Mouse (Mus musculus): ENCODE results near the gene Haus2. TPM values are rescaled to one million over a fixed set of nuclear protein-coding genes. Genes with fewer than 3 reads are reported as not detected.
A peak's percentile ranks its signal among the peaks of the same experiment; 100 is the strongest.
"Not testable (repeated sequence)": the region's sequence is repeated elsewhere in the genome, so short reads cannot be mapped to it uniquely, and the experiment has no call there.

Haus2 gene
- 19.7 and 21.9 TPM in 2 replicates for polyA plus RNA-seq (2014; fragmentation: Nextera tagmentation; extraction: Ambion mirVana)

DNA sequence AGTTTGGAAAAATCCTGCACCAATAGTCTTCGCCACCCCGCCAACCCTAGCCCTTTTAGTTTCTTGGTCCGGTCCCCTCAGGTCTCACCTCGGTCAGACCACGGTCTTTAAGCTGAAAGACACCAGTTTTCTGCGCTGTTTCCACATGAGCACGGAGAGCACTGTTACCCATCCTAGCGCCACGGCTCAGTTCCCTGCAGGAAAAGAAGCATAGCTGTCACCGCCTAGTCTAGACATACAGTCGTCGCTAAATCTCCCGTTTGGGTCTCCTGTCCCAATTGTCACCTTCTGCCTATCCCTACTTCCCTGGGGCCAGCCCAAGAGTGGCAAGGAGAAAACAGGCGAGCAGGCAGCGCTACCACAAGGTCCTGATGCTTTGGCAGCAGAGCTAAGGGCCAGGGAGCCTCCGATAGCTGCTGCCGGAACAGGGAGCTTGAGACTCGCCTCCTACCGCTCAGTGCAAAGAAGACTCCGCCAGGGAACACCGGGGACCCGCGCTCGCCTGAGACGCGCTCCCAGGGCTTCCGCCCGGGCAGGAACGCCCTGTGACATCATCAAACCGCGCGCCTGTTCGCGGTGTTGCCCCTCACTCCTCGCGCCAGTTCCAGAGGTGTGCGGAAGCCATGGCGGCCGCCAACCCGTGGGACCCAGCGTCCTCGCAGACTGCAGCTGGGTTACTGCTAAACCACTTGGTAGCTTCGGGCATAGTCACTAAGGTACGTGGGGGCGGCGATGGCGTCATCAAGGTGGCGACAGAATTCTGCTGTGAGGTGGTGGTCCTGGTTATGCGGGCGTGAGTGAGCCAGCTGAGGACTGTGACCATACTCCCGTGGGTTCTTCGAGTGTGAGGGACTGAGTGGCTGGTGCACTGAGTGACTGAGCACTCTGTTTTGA, at the start of gene Haus2, which contains the start of gene Lrrc57:
Haus2 (plus strand) TSS at position 554 of the 894 bp plus-strand sequence.
Lrrc57 (minus strand) TSS at position 691 of the 894 bp plus-strand sequence.
- peaks cover 0 to 17% of the 10 kb centered on the region in 2 experiments; a peak in 2 of 4 replicates for H3K4me1 ChIP-seq (ENCODE audit: control insufficient read depth in 2 of 2, insufficient read depth in 2 of 2, low read length in 2 of 2)
- H3K9ac ChIP-seq (ENCODE audit: low read length), result peak within 1 kb of the TSS; percentile 78

DNA sequence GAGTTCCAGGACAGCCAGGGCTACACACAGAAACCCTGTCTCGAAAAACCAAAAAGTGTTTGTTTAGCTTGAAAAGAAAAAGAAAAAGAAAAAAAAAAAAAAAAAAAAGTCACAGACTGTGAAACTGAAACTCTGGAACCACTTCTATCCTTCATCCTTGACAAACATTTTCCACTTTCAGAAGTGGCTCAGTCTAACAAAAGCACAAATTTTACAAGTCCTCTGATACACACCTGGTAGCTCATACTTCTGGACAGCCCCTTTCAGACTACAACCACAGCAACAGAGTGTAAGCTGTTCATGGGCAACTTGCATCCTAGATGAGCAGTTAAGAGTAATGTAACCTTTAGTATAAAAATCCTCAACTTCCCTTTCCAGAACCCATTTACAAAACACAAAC, 47.7 kb upstream of the Haus2 start:
- H3K27me3 ChIP-seq (ENCODE audit: control insufficient read depth, insufficient read depth, low read length), result no peaks in the 10 kb centered on the region
- H3K9ac ChIP-seq (ENCODE audit: low read length), result no peak overlapping the region
- WGBS, result 100% methylated on average over 1 of the region's 1 CpGs
- ATAC-seq (ENCODE audit: insufficient number of reproducible peaks, insufficient read depth, low FRiP score, low read depth), result no peak
- no peaks in the 10 kb centered on the region for H3K9me3 ChIP-seq (ENCODE audit: control insufficient read depth, low read length)
- no peak overlapping the region for H3K4me3 ChIP-seq (ENCODE audit: control insufficient read depth in 1 of 2, insufficient read depth in 1 of 2, low read depth in 1 of 2, low read length in 2 of 2)
- H3K27ac ChIP-seq (replicated peaks in 1 of 2; ENCODE audit: control insufficient read depth in 1 of 2, insufficient read depth in 1 of 2, low read depth in 2 of 2, low read length in 2 of 2), result no peak overlapping the region
- H3K36me3 ChIP-seq (ENCODE audit: control insufficient read depth, insufficient read depth, low read length), result 0 out of 2 replicates have a peak, but pooled peaks cover 13% of the 10 kb centered on the region
- H3K4me1 ChIP-seq (ENCODE audit: control insufficient read depth in 2 of 2, insufficient read depth in 2 of 2, low read length in 2 of 2), result 0 out of 4 replicates have a peak, but pooled peaks cover 0 to 5% of the 10 kb centered on the region in 2 experiments
- no peak overlapping the region for H3K4me2 ChIP-seq (ENCODE audit: low read length)

More for the DNA sequence above, at the start of gene Haus2, which contains the start of gene Lrrc57:
- Histone ChIP-seq H3K36me3 (ENCODE audit: control insufficient read depth, insufficient read depth, low read length) (peaks cover 27% of the 10 kb centered on the region), H3K4me3 (ENCODE audit: control insufficient read depth in 1 of 2, insufficient read depth in 1 of 2, low read depth in 1 of 2, low read length in 2 of 2) (peak within 1 kb of the TSS; percentile 73 to 81), H3K27ac (replicated peaks in 1 of 2; ENCODE audit: control insufficient read depth in 1 of 2, insufficient read depth in 1 of 2, low read depth in 2 of 2, low read length in 2 of 2) (peak within 1 kb of the TSS; percentile 86 to 90), H3K27me3 (ENCODE audit: control insufficient read depth, insufficient read depth, low read length) (no peaks in the 10 kb centered on the region), H3K4me2 (ENCODE audit: low read length) (peak within 1 kb of the TSS; percentile 81), H3K9me3 (ENCODE audit: control insufficient read depth, low read length) (no peaks in the 10 kb centered on the region)
- WGBS, result under 1% methylated on average over 52 of the region's 52 CpGs
- peak; percentile 95 for ATAC-seq (ENCODE audit: insufficient number of reproducible peaks, insufficient read depth, low FRiP score, low read depth)

DNA sequence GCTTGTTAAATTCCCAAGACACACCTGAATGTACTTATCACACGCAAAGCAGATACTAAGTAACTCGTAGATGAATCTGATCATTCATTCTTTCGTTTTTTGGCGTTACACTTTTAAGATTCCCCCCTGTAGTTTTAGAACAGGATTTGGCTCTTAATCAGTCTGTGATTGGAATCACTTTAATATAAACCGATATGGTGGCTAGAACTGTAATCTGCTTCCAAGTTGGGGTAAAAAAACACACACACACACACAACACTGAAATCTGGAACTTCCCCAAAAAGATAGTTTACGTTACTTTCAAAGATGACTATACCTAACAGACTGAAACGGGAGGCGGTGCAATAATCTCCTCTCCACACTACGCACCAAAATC, 46.3 kb upstream of the Haus2 start:
- Histone ChIP-seq H3K9me3 (ENCODE audit: control insufficient read depth, low read length) (no peaks in the 10 kb centered on the region), H3K36me3 (ENCODE audit: control insufficient read depth, insufficient read depth, low read length) (0 out of 2 replicates have a peak, but pooled peaks cover 7% of the 10 kb centered on the region), H3K27me3 (ENCODE audit: control insufficient read depth, insufficient read depth, low read length) (no peaks in the 10 kb centered on the region), H3K4me3 (ENCODE audit: control insufficient read depth in 1 of 2, insufficient read depth in 1 of 2, low read depth in 1 of 2, low read length in 2 of 2) (peak overlapping the region; percentile 70 to 83), H3K4me2 (ENCODE audit: low read length) (peak overlapping the region; percentile 62), H3K27ac (replicated peaks in 1 of 2; ENCODE audit: control insufficient read depth in 1 of 2, insufficient read depth in 1 of 2, low read depth in 2 of 2, low read length in 2 of 2) (peak overlapping the region; percentile 50 to 89), H3K4me1 (ENCODE audit: control insufficient read depth in 2 of 2, insufficient read depth in 2 of 2, low read length in 2 of 2) (peaks cover 0 to 5% of the 10 kb centered on the region in 2 experiments; a peak in 1 of 4 replicates), H3K9ac (ENCODE audit: low read length) (peak overlapping the region; percentile 94)
- WGBS, result 14% methylated on average over 9 of the region's 9 CpGs
- ATAC-seq (ENCODE audit: insufficient number of reproducible peaks, insufficient read depth, low FRiP score, low read depth), result no peak

DNA sequence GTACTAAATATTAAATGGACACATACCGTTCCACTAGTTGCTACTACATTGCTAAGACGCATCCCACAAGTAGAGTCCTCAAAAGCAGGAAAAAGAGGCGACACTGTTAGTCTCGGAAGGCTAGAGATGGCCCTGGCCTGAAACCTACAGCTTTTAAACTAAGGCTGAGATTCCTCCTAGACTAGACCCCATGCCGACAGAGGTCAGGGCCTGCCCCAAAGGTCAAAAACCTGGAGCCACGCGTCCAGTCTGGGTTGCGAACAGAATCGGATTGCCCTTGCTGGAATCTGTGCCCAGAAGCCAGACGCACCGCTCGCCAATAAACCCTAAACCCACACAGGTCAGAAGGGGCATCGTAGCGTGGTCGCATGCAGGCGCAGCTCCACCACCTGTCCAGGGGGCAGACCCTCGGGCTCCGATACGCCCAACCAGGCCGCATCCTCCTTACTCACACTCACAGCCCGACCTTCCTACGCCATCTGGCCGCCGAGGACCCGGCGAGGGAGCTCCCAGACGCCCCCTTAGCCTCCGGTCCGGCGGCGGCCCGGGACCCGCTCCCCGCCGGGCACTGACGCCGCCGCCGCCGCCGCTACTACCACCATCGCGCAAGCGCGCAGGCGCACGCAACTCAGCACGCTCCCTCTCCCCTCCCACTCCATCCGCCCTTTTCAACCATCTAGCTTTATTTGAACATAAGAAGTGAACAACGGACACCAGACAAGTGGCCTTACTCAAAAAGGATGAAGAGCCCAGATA, 45.8 kb upstream of the Haus2 start, which contains the start of gene Zfp106:
Zfp106 (minus strand) TSS at position 609 of the 756 bp plus-strand sequence.
- Histone ChIP-seq H3K4me3 (ENCODE audit: control insufficient read depth in 1 of 2, insufficient read depth in 1 of 2, low read depth in 1 of 2, low read length in 2 of 2) (peak within 1 kb of the TSS; percentile 70 to 83), H3K36me3 (ENCODE audit: control insufficient read depth, insufficient read depth, low read length) (0 out of 2 replicates have a peak, but pooled peaks cover 7% of the 10 kb centered on the region), H3K27me3 (ENCODE audit: control insufficient read depth, insufficient read depth, low read length) (no peaks in the 10 kb centered on the region), H3K9ac (ENCODE audit: low read length) (peak within 1 kb of the TSS; percentile 94), H3K9me3 (ENCODE audit: control insufficient read depth, low read length) (no peaks in the 10 kb centered on the region), H3K4me1 (ENCODE audit: control insufficient read depth in 2 of 2, insufficient read depth in 2 of 2, low read length in 2 of 2) (peaks cover 0 to 6% of the 10 kb centered on the region in 2 experiments; a peak in 1 of 4 replicates), H3K4me2 (ENCODE audit: low read length) (peak within 1 kb of the TSS; percentile 62), H3K27ac (replicated peaks in 1 of 2; ENCODE audit: control insufficient read depth in 1 of 2, insufficient read depth in 1 of 2, low read depth in 2 of 2, low read length in 2 of 2) (peak within 1 kb of the TSS; percentile 50 to 89)
- peak; percentile 77 for ATAC-seq (ENCODE audit: insufficient number of reproducible peaks, insufficient read depth, low FRiP score, low read depth)
- WGBS, result under 1% methylated on average over 50 of the region's 50 CpGs

DNA sequence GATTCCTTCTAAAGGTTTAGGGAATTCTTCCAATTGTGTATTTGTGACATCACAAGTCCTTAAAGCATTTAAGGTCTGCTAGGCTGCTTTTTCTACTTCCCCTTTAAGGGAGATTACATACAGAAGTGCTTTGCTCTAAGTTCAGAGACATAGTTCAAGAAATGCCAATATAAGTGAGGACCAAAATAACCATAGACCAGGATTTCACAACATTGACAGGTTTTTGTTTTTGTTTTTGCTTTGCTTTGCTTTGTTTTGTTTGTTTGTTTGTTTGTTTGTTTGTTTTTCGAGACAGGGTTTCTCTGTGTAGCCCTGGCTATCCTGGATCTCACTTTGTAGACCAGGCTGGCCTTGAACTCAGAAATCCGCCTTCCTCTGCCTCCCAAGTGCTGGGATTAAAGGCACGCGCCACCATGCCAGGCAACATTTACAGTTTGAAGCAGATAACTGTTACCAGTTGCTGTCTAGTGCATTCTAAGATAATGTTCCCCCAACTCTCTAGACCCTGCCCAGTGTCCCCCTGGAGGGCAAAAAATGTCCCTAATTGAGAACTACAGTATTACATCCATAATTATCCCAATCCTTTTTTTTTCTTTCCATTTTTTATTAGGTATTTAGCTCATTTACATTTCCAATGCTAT, 44.5 kb upstream of the Haus2 start:
- not testable (repeated sequence) for H3K27ac ChIP-seq (replicated peaks in 1 of 2; ENCODE audit: control insufficient read depth in 1 of 2, insufficient read depth in 1 of 2, low read depth in 2 of 2, low read length in 2 of 2); H3K36me3 ChIP-seq (ENCODE audit: control insufficient read depth, insufficient read depth, low read length); H3K9me3 ChIP-seq (ENCODE audit: control insufficient read depth, low read length); H3K4me3 ChIP-seq (ENCODE audit: control insufficient read depth in 1 of 2, insufficient read depth in 1 of 2, low read depth in 1 of 2, low read length in 2 of 2); H3K27me3 ChIP-seq (ENCODE audit: control insufficient read depth, insufficient read depth, low read length); ATAC-seq (ENCODE audit: insufficient number of reproducible peaks, insufficient read depth, low FRiP score, low read depth); H3K4me2 ChIP-seq (ENCODE audit: low read length); H3K9ac ChIP-seq (ENCODE audit: low read length)
- H3K4me1 ChIP-seq (ENCODE audit: control insufficient read depth in 2 of 2, insufficient read depth in 2 of 2, low read length in 2 of 2), result peaks cover 0 to 13% of the 10 kb centered on the region in 2 experiments; a peak in 2 of 4 replicates
- 91% methylated on average over 4 of the region's 4 CpGs for WGBS

DNA sequence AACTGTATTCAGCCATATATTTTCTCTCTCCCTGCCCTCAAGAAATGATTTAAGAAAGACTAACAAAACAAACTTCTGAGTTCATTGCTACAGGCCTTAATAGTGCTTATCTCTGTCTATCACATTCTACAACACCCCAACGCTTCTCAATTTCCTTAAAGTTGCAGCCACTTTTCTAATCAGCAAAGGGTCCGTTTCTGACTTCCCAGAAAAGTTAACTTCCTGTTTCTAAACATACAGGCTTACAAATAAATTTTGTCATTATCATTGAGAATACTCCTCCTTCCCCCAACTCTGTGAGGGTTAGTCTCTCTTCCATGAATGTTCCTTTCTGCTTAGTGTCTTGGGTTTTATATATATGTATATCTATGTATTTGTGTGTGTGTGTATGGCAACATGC, 43.8 kb upstream of the Haus2 start:
- 0 out of 2 replicates have a peak, but pooled peaks cover 6% of the 10 kb centered on the region for H3K36me3 ChIP-seq (ENCODE audit: control insufficient read depth, insufficient read depth, low read length)
- peaks cover 0 to 13% of the 10 kb centered on the region in 2 experiments; a peak in 2 of 4 replicates for H3K4me1 ChIP-seq (ENCODE audit: control insufficient read depth in 2 of 2, insufficient read depth in 2 of 2, low read length in 2 of 2)
- no peak overlapping the region for H3K9ac ChIP-seq (ENCODE audit: low read length)
- no peaks in the 10 kb centered on the region for H3K9me3 ChIP-seq (ENCODE audit: control insufficient read depth, low read length)
- WGBS, result 65% methylated on average over 2 of the region's 2 CpGs
- no peak overlapping the region for H3K4me3 ChIP-seq (ENCODE audit: control insufficient read depth in 1 of 2, insufficient read depth in 1 of 2, low read depth in 1 of 2, low read length in 2 of 2)
- no peak overlapping the region for H3K4me2 ChIP-seq (ENCODE audit: low read length)
- H3K27me3 ChIP-seq (ENCODE audit: control insufficient read depth, insufficient read depth, low read length), result no peaks in the 10 kb centered on the region
- H3K27ac ChIP-seq (replicated peaks in 1 of 2; ENCODE audit: control insufficient read depth in 1 of 2, insufficient read depth in 1 of 2, low read depth in 2 of 2, low read length in 2 of 2), result no peak overlapping the region
- ATAC-seq (ENCODE audit: insufficient number of reproducible peaks, insufficient read depth, low FRiP score, low read depth), result no peak
